Mouse (Mus musculus) spleen, postnatal 36 days (tissue): ENCODE results near the gene Grm2.

Experiments
- DNase-seq, 2 experiments: peaks; one replicate each; pipeline ENCODE4 v3.0.0; 2022; ENCODE audit warnings: low spot score in 2 of 2, mixed read lengths in 1 of 2

Gene Grm2

GRCm38 (mm10) chr9:106655884-106656720, at the start of gene Grm2:
Gene Grm2, minus strand, starts transcription at chr9:106656082.
- DNase-seq, result no peak

- no peak for DNase-seq
Measured at GRCm38 (mm10) chr9:106692973-106693481, 37.1 kb upstream of the Grm2 start.

GRCm38 (mm10) chr9:106688834-106689233, 33.0 kb upstream of the Grm2 start:
- no peak for DNase-seq

- peak; percentile 52 to 60 for DNase-seq
Measured at GRCm38 (mm10) chr9:106686983-106687650, 31.2 kb upstream of the Grm2 start.

- DNase-seq, result peak; percentile 88
Measured at GRCm38 (mm10) chr9:106685249-106686101, 29.6 kb upstream of the Grm2 start, which contains the start of gene Tex264. Gene Tex264, minus strand, starts transcription at chr9:106685927.

GRCm38 (mm10) chr9:106684918-106685248, 29.0 kb upstream of the Grm2 start:
- DNase-seq, result no peak

GRCm38 (mm10) chr9:106684093-106684872, 28.4 kb upstream of the Grm2 start:
- no peak for DNase-seq

- no peak for DNase-seq
Measured at GRCm38 (mm10) chr9:106681026-106681425, 25.1 kb upstream of the Grm2 start.

GRCm38 (mm10) chr9:106678242-106678641, 22.4 kb upstream of the Grm2 start:
- DNase-seq, result no peak

- DNase-seq, result no peak
Measured at GRCm38 (mm10) chr9:106677702-106678101, 21.8 kb upstream of the Grm2 start.

GRCm38 (mm10) chr9:106676571-106676970, 20.7 kb upstream of the Grm2 start:
- DNase-seq, result no peak

- DNase-seq, result no peak
Measured at GRCm38 (mm10) chr9:106675965-106676364, 20.1 kb upstream of the Grm2 start.

GRCm38 (mm10) chr9:106675480-106675879, 19.6 kb upstream of the Grm2 start:
- peak; percentile 58 to 64 for DNase-seq

- DNase-seq, result no peak
Measured at GRCm38 (mm10) chr9:106673860-106674259, 18.0 kb upstream of the Grm2 start.

GRCm38 (mm10) chr9:106664856-106665255, 9.0 kb upstream of the Grm2 start:
- no peak for DNase-seq

GRCm38 (mm10) chr9:106664433-106664832, 8.6 kb upstream of the Grm2 start:
- no peak for DNase-seq

- no peak for DNase-seq
Measured at GRCm38 (mm10) chr9:106663200-106663599, 7.3 kb upstream of the Grm2 start.

GRCm38 (mm10) chr9:106659935-106660334, 4.1 kb upstream of the Grm2 start:
- DNase-seq, result no peak

- no peak for DNase-seq
Measured at GRCm38 (mm10) chr9:106659441-106659840, 3.6 kb upstream of the Grm2 start.

GRCm38 (mm10) chr9:106657592-106657991, 1.7 kb upstream of the Grm2 start:
- DNase-seq, result no peak

GRCm38 (mm10) chr9:106656820-106657219, 938 bp upstream of the Grm2 start:
- DNase-seq, result no peak
